Mouse (Mus musculus) limb, embryonic 13.5 days (tissue): ENCODE data around the gene Naa40. TPM values are rescaled to one million over a fixed set of nuclear protein-coding genes. Genes with fewer than 3 reads are reported as not detected.

Experiments
- ATAC-seq: fragments of 200-750 bp; cut with Nextera tagmentation; 2 replicates; pipeline ENCODE4 v1.8.0; 2017; ENCODE audit warnings: low read depth, moderate number of reproducible peaks, moderate TSS enrichment; ENCODE audit not compliant: low FRiP score
- H3K27ac ChIP-seq: fragments of 300-500 bp; sonication (generic); 2 replicates; pipeline ENCODE4 v1.5.1; 2015; ENCODE audit warnings: inconsistent platforms, mild to moderate bottlenecking, moderate library complexity
- H3K27me3 ChIP-seq: fragments of 300-500 bp; sonication (generic); 2 replicates; pipeline ENCODE4 v1.6.1; 2015; ENCODE audit warnings: mild to moderate bottlenecking, inconsistent platforms
- H3K36me3 ChIP-seq: fragments of 300-500 bp; sonication (generic); 2 replicates; pipeline ENCODE4 v1.6.1; 2015; ENCODE audit warnings: inconsistent platforms, mild to moderate bottlenecking, moderate library complexity
- H3K4me1 ChIP-seq: fragments of 300-500 bp; sonication (generic); 2 replicates; pipeline ENCODE4 v1.6.1; 2015; ENCODE audit warnings: inconsistent platforms
- H3K4me2 ChIP-seq: fragments of 300-500 bp; sonication (generic); replicated peaks from 2 replicates; pipeline ENCODE4 v1.6.1; 2015; ENCODE audit warnings: inconsistent platforms, mild to moderate bottlenecking, moderate library complexity
- H3K4me3 ChIP-seq: fragments of 300-500 bp; sonication (generic); 2 replicates; pipeline ENCODE4 v1.5.1; 2015; ENCODE audit warnings: moderate library complexity, mild to moderate bottlenecking, inconsistent platforms
- H3K9ac ChIP-seq: fragments of 300-500 bp; sonication (generic); 2 replicates; pipeline ENCODE4 v1.6.1; 2015; ENCODE audit warnings: mild to moderate bottlenecking, inconsistent platforms
- H3K9me3 ChIP-seq: fragments of 300-500 bp; sonication (generic); 2 replicates; pipeline ENCODE4 v1.6.1; 2016; ENCODE audit warnings: inconsistent platforms
- WGBS: fragments of 180-500 bp; shearing (Covaris S2); methylation state at CpG from one replicate; pipeline ENCODE4 v1.1.7; 2015; 5-methylcytosine and 5-hydroxymethylcytosine counted together
- polyA plus RNA-seq: library from polyadenylated mRNA; unstranded; fragments of >200 nt; fragmentation: Nextera tagmentation; extraction: Ambion mirVana; gene quantifications from 2 replicates; pipeline ENCODE4 v1.2.1, GENCODE M21; 2015

Gene Naa40
- polyA plus RNA-seq, 1 experiment from 2014 or later: 60.1 TPM

- Histone ChIP-seq H3K27ac (no peak overlapping the region), H3K36me3 (no peaks in the 10 kb centered on the region), H3K27me3 (peaks cover 50% of the 10 kb centered on the region), H3K9me3 (no peaks in the 10 kb centered on the region), H3K4me2 (no peak overlapping the region), H3K4me3 (no peak overlapping the region), H3K4me1 (peaks cover 20% of the 10 kb centered on the region), H3K9ac (no peak overlapping the region)
- ATAC-seq: no peak
- WGBS: 67% methylated on average over 4 of the region's 4 CpGs
These were observed 52.0 kb downstream of the Naa40 start for GRCm38 (mm10) chr19:7189026-7189425.

- Histone ChIP-seq H3K9ac (0 out of 2 replicates have a peak overlapping the region, but pooled peaks have one; percentile 8), H3K36me3 (no peaks in the 10 kb centered on the region), H3K4me2 (no peak overlapping the region), H3K9me3 (no peaks in the 10 kb centered on the region), H3K27ac (no peak overlapping the region), H3K4me3 (no peak overlapping the region), H3K27me3 (peaks cover 59% of the 10 kb centered on the region), H3K4me1 (peaks cover 37% of the 10 kb centered on the region)
- ATAC-seq: no peak
- WGBS: 42% methylated on average over 5 of the region's 5 CpGs
These were observed 53.8 kb downstream of the Naa40 start for GRCm38 (mm10) chr19:7187157-7187556.

DNA sequence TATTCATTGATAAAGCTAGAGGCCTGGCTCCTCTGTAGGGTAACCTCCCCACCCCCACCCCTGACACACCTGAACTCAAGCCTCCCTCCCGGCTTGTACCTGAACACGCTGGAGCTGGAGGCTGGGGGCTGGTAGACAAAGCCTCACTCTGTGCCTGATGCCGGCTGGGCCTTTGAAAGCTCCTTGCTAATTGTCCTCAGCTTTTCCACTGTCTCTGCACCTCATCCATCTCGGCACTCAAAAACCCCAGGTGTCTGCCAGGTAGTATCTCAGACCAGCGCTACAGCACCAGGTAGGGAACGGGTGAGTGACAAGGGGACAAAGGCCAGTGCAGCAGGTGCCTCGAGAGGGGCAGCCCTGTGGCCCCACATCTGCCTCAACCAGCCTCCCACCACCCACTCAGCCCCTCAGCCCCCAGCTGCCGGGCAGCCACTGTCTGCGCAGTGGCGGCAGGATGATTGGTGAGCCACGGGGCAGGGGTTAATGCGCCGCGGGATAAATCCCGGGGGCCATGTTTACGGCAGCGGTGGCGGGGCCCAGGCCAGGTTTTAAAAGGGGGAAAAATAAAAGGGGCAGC lies 55.2 kb downstream of the Naa40 start:
- H3K9ac ChIP-seq: peak overlapping the region; percentile 5
- H3K27me3 ChIP-seq: peaks cover 60% of the 10 kb centered on the region
- WGBS: 6% methylated on average over 18 of the region's 18 CpGs
- H3K36me3 ChIP-seq: no peaks in the 10 kb centered on the region
- 0 out of 2 replicates have a peak overlapping the region, but pooled peaks have one; percentile 7 for H3K4me2 ChIP-seq
- H3K4me1 ChIP-seq: peaks cover 49% of the 10 kb centered on the region
- H3K9me3 ChIP-seq: no peaks in the 10 kb centered on the region
- no peak overlapping the region for H3K27ac ChIP-seq
- no peak overlapping the region for H3K4me3 ChIP-seq
- ATAC-seq: no peak

- H3K9me3 ChIP-seq: no peaks in the 10 kb centered on the region
- H3K4me1 ChIP-seq: peaks cover 56% of the 10 kb centered on the region
- H3K9ac ChIP-seq: no peak overlapping the region
These were observed 55.9 kb downstream of the Naa40 start for GRCm38 (mm10) chr19:7185059-7185458.

DNA sequence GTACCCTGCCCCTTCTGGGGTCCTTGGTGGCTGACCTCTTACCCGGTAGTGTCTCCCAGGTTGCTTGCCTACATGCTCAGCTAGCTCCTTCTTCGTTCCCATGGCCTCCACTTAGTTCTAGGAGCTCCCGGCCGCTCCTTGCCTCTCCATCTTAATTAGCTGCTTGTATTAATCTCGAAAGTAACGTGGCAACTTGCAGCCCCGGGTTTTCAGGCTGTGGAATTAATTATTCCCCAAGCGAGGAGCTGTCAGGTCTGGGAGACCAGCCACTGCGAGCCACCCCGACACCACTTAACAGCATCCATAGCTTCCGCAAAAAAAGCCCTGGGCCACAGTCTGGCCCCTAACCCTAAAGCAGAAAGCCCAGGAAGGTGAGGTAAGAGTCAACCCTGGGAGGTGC lies 57.6 kb downstream of the Naa40 start:
- no peak overlapping the region for H3K9ac ChIP-seq
- H3K36me3 ChIP-seq: no peaks in the 10 kb centered on the region
- H3K9me3 ChIP-seq: no peaks in the 10 kb centered on the region
- peaks cover 66% of the 10 kb centered on the region for H3K4me1 ChIP-seq
- H3K4me3 ChIP-seq: no peak overlapping the region
- no peak overlapping the region; the same call in 1 of the 2 replicates for H3K27ac ChIP-seq
- H3K4me2 ChIP-seq: no peak overlapping the region
- peaks cover 61% of the 10 kb centered on the region for H3K27me3 ChIP-seq
- 35% methylated on average over 11 of the region's 11 CpGs for WGBS
- no peak for ATAC-seq

More at GRCm38 (mm10) chr19:7185059-7185458, 55.9 kb downstream of the Naa40 start:
- WGBS: 51% methylated on average over 4 of the region's 4 CpGs
- H3K36me3 ChIP-seq: no peaks in the 10 kb centered on the region
- H3K4me3 ChIP-seq: no peak overlapping the region
- peaks cover 62% of the 10 kb centered on the region for H3K27me3 ChIP-seq
- H3K4me2 ChIP-seq: no peak overlapping the region
- no peak for ATAC-seq
- no peak overlapping the region for H3K27ac ChIP-seq

GRCm38 (mm10) chr19:7182273-7182949 lies 58.6 kb downstream of the Naa40 start:
- Histone ChIP-seq H3K27me3 (peaks cover 55% of the 10 kb centered on the region), H3K4me3 (peak overlapping the region; percentile 22), H3K4me2 (peak overlapping the region; percentile 57), H3K36me3 (no peaks in the 10 kb centered on the region), H3K9me3 (no peaks in the 10 kb centered on the region), H3K27ac (peak overlapping the region; percentile 11; the same call in 1 of the 2 replicates), H3K9ac (no peak overlapping the region; the same call in 1 of the 2 replicates), H3K4me1 (peaks cover 74% of the 10 kb centered on the region)
- ATAC-seq: peak; percentile 71
- 2% methylated on average over 23 of the region's 23 CpGs for WGBS

DNA sequence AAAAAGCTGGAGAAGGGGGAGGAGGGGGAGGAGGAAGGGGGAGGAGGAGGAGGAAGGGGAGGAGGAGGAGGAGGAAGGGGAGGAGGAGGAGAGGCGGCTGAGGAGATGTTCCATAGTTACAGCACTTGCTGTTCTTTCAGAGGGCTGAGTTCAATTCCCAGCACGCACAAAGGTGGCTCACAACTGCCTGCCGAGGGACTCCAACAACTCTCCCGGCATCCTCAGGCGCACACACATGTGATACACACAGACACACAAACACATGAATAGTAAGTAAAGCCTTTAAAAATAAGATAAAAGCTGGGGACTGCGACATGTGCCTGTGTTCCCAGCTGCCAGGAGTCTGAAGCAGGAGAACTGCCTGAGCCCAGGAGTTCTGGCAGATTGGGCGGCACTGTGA lies 59.5 kb downstream of the Naa40 start:
- Histone ChIP-seq H3K4me1 (peaks cover 75% of the 10 kb centered on the region), H3K27ac (no peak overlapping the region)
- 58% methylated on average over 7 of the region's 7 CpGs for WGBS

DNA sequence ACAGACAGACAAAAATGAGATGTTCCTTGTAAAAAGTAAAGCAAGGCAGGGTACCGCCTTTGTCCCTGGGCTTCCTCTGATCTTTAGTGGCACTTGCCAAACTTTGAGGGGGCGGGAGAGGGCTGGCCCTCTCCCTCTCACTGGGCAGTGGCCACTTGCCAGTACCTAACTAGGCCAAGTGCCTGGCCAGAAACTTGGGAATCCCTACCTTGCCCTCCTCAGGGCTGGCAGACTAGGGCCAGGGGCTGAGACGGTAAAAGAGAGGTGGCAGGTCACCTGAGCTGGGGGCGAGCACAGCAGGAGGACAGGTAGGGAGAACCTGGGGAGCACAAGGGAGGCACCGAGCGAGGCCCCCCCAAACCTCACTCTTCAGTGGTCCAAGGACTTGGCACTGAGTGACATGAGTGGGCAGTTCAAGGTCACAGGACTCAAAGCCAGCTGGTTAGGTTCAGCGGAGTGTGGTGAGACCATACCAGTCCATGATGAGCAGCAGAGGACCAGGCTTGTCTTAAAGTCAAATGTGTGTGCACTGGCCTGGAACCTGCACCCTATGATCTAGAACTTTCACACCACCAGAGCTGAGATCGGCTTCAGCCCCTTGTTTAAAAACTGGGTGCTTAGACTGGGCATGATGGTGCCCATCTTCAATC lies 60.1 kb downstream of the Naa40 start:
- peaks cover 43% of the 10 kb centered on the region for H3K27me3 ChIP-seq
- no peak for ATAC-seq

More for the DNA sequence above, 59.5 kb downstream of the Naa40 start:
- Histone ChIP-seq H3K9me3 (no peaks in the 10 kb centered on the region), H3K27me3 (peaks cover 49% of the 10 kb centered on the region), H3K36me3 (no peaks in the 10 kb centered on the region), H3K9ac (no peak overlapping the region), H3K4me3 (no peak overlapping the region), H3K4me2 (no peak overlapping the region; the same call in 1 of the 2 replicates)
- ATAC-seq: no peak

DNA sequence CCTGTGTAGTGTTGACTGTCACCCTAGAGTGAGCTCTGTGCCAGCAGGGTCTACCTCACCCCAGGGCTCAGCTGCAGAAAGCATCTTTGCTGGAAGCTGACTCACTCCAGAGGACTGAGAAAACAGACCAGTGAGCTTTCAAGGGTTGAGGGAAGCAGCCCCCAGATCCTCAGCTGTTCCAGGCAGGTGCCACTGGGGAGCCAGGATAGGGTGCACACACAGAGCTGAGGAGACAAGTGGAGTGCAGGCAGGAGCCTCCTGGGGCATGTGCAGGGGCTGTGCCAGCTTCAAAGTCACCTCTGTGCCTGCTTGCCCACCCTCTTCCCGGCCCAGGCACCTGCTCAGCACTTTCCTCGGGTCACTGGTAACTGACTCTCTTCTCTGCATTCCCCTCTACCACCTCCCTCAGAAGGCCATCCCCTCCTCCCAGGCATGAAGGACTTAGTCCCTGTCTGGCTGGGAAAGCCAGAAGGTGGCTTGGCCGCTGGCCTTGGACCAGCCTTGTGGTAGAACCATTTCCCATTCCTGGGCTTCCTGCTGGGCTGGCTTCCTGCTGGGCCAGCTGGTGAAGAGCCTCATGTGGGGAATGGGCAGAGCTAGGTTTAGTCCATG lies 62.0 kb downstream of the Naa40 start:
- no peak overlapping the region for H3K4me2 ChIP-seq
- no peak overlapping the region for H3K4me3 ChIP-seq
- H3K4me1 ChIP-seq: peaks cover 74% of the 10 kb centered on the region
- WGBS: 31% methylated on average over 3 of the region's 3 CpGs
- peaks cover 28% of the 10 kb centered on the region for H3K27me3 ChIP-seq
- no peak overlapping the region for H3K27ac ChIP-seq
- ATAC-seq: no peak
- H3K9me3 ChIP-seq: no peaks in the 10 kb centered on the region
- no peaks in the 10 kb centered on the region for H3K36me3 ChIP-seq
- no peak overlapping the region for H3K9ac ChIP-seq

More for the DNA sequence above, 60.1 kb downstream of the Naa40 start:
- no peak overlapping the region for H3K27ac ChIP-seq
- no peak overlapping the region for H3K4me2 ChIP-seq
- H3K4me3 ChIP-seq: no peak overlapping the region
- H3K4me1 ChIP-seq: peaks cover 75% of the 10 kb centered on the region
- 78% methylated on average over 8 of the region's 8 CpGs for WGBS
- H3K9ac ChIP-seq: no peak overlapping the region
- H3K36me3 ChIP-seq: no peaks in the 10 kb centered on the region
- no peaks in the 10 kb centered on the region for H3K9me3 ChIP-seq

- Histone ChIP-seq H3K27ac (no peak overlapping the region), H3K27me3 (peaks cover 19% of the 10 kb centered on the region; the same call in 1 of the 2 replicates), H3K9me3 (no peaks in the 10 kb centered on the region), H3K9ac (no peak overlapping the region), H3K4me1 (peaks cover 74% of the 10 kb centered on the region), H3K36me3 (no peaks in the 10 kb centered on the region), H3K4me2 (no peak overlapping the region), H3K4me3 (no peak overlapping the region)
- no peak for ATAC-seq
- WGBS: 47% methylated on average over 13 of the region's 13 CpGs
These were observed 63.0 kb downstream of the Naa40 start for GRCm38 (mm10) chr19:7177804-7178511.

- no peaks in the 10 kb centered on the region for H3K36me3 ChIP-seq
- whole genome bisulfite sequencing: 6% methylated on average over 11 of the region's 11 CpGs
- no peak for ATAC-seq
- peaks cover 19% of the 10 kb centered on the region; the same call in 1 of the 2 replicates for H3K27me3 ChIP-seq
- peaks cover 76% of the 10 kb centered on the region for H3K4me1 ChIP-seq
- H3K9ac ChIP-seq: 0 out of 2 replicates have a peak overlapping the region, but pooled peaks have one; percentile 36
- no peaks in the 10 kb centered on the region for H3K9me3 ChIP-seq
- 0 out of 2 replicates have a peak overlapping the region, but pooled peaks have one; percentile 16 for H3K4me2 ChIP-seq
- H3K27ac ChIP-seq: no peak overlapping the region
- H3K4me3 ChIP-seq: no peak overlapping the region
These were observed 64.8 kb downstream of the Naa40 start for GRCm38 (mm10) chr19:7176041-7176696.
